Comparison of ENCODE assay signal across 24 mouse cellular contexts in the genomic region with DNA sequence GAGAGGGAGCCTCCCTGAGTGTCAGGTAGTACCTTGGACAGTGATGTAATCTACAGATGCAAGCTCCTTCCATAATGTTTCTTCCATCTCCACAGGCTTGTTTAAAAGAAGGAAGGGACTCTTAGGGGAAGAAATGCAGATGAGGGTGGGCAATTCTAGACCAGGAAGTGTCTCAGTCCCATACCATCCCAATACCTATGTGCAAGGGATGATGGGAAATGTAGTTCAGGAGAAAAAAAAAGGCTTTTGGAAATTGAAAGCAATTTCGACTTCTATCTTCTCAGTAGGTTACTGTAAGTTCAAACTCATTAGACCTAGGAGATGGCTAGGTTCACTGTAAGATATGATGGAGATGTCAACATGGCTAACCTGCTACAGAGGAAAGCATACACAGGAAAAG.
DNase-seq lines count a peak whose midpoint lies in the region; ATAC-seq and TF ChIP-seq lines count a peak whose summit lies in the region.
"Had no signal": no experiment of that assay in that cellular context is flagged by ENCODE, and none has a peak within 500 bp of the region (broad histone marks: within the 10 kb centered on the region; RNA-seq: fewer than 3 reads in every experiment).

No protein-coding gene starts in this region.

- no peak overlapping the region for H3K4me2 ChIP-seq in midbrain, embryonic 11.5 days
- no peak overlapping the region for H3K4me2 ChIP-seq in midbrain, embryonic 15.5 days
- H3K4me2 ChIP-seq in CH12.LX (ENCODE audit: insufficient read depth, low read depth, poor library complexity, severe bottlenecking) = no peak overlapping the region

- no peak overlapping the region for H3K9ac ChIP-seq in midbrain, embryonic 11.5 days (ENCODE audit: low read length)
- no peak overlapping the region for H3K9ac ChIP-seq in midbrain, embryonic 15.5 days
- no peak overlapping the region for H3K9ac ChIP-seq in CH12.LX (ENCODE audit: insufficient read depth, low read depth)
- H3K9ac ChIP-seq in ES-E14 (ENCODE audit: insufficient read depth, low read depth, low read length, poor library complexity, severe bottlenecking) = no peak overlapping the region
- H3K9ac ChIP-seq in MEL (ENCODE audit: control insufficient read depth, low read depth, low read length, poor library complexity, severe bottlenecking) = no peak overlapping the region

- no peak for TF ChIP-seq CTCF in CH12.LX (conservative IDR thresholded peaks at IDR 0.05 in 1 of 2, IDR thresholded peaks at IDR 0.05 in 1 of 2; ENCODE audit: low read depth in 2 of 2, low read length in 2 of 2)
- TF ChIP-seq CTCF in MEL (IDR thresholded peaks at IDR 0.05 in 2 of 3, conservative IDR thresholded peaks at IDR 0.05 in 1 of 3; ENCODE audit: control insufficient read depth in 1 of 3, insufficient read depth in 1 of 3, low read depth in 2 of 3, low read length in 3 of 3, poor library complexity in 1 of 3, severe bottlenecking in 1 of 3) = no peak

- no peak overlapping the region for H3K27ac ChIP-seq in midbrain, embryonic 11.5 days (ENCODE audit: low read depth, low read length)
- H3K27ac ChIP-seq in midbrain, embryonic 15.5 days = no peak overlapping the region
- H3K27ac ChIP-seq in CH12.LX (ENCODE audit: insufficient read depth, low read depth) (no peak overlapping the region), ES-E14 (ENCODE audit: insufficient read depth, low read depth, low read length, poor library complexity, severe bottlenecking) (no peak overlapping the region), MEL (ENCODE audit: control insufficient read depth, low read depth, low read length) (no peak overlapping the region)
- H3K27ac ChIP-seq in embryonic facial prominence, embryonic 10.5 days (replicated peaks) = no peak overlapping the region

- H3K4me1 ChIP-seq in midbrain, embryonic 11.5 days (ENCODE audit: control insufficient read depth, insufficient read depth, low read length) = peaks cover 12% of the 10 kb centered on the region
- peaks cover 8% of the 10 kb centered on the region for H3K4me1 ChIP-seq in midbrain, embryonic 15.5 days
- H3K4me1 ChIP-seq in CH12.LX (ENCODE audit: control insufficient read depth in 1 of 2, insufficient read depth in 2 of 2) = peaks cover 2 to 4% of the 10 kb centered on the region in 2 experiments; a peak in 1 of 4 replicates
- H3K4me1 ChIP-seq in ES-E14 (ENCODE audit: control insufficient read depth in 2 of 2, insufficient read depth in 2 of 2, low read length in 2 of 2, poor library complexity in 1 of 2) = 0 out of 4 replicates have a peak, but pooled peaks cover 0 to 2% of the 10 kb centered on the region in 2 experiments
- no peaks in the 10 kb centered on the region for H3K4me1 ChIP-seq in MEL (ENCODE audit: control insufficient read depth in 1 of 2, insufficient read depth in 2 of 2, low read length in 2 of 2)
- H3K4me1 ChIP-seq in embryonic facial prominence, embryonic 10.5 days = peaks cover 8% of the 10 kb centered on the region

- no peak for ATAC-seq in midbrain, embryonic 11.5 days (ENCODE audit: low FRiP score)
- ATAC-seq in midbrain, embryonic 15.5 days (replicated peaks) = no peak
- ATAC-seq: activated CD4-positive, CD25-positive, alpha-beta regulatory T cell, adult 4 months; CD4-positive, CD25-positive, alpha-beta regulatory T cell, adult 4 months; Patski had no signal

- TF ChIP-seq EP300 in CH12.LX (IDR thresholded peaks at IDR 0.05; ENCODE audit: low read length) (no peak), MEL (IDR thresholded peaks at IDR 0.05; ENCODE audit: low read depth in 1 of 2, low read length in 2 of 2) (no peak)

- TF ChIP-seq POLR2A in CH12.LX (IDR thresholded peaks at IDR 0.05; ENCODE audit: low read depth, low read length) (no peak), MEL (IDR thresholded peaks at IDR 0.05; ENCODE audit: control insufficient read depth in 1 of 2, insufficient read depth in 1 of 2, low read depth in 1 of 2, low read length in 2 of 2, poor library complexity in 1 of 2) (no peak)

- H3K4me3 ChIP-seq in midbrain, embryonic 11.5 days (ENCODE audit: low read depth, low read length) = no peak overlapping the region
- no peak overlapping the region for H3K4me3 ChIP-seq in midbrain, embryonic 15.5 days
- H3K4me3 ChIP-seq in CH12.LX (replicated peaks in 1 of 3; ENCODE audit: low read depth in 2 of 3, low read length in 2 of 3, poor library complexity in 1 of 3) = no peak overlapping the region
- H3K4me3 ChIP-seq in ES-E14 (ENCODE audit: insufficient read depth in 1 of 2, low read depth in 1 of 2, low read length in 2 of 2, poor library complexity in 1 of 2, severe bottlenecking in 1 of 2) = no peak overlapping the region
- no peak overlapping the region for H3K4me3 ChIP-seq in MEL (ENCODE audit: control insufficient read depth in 1 of 2, insufficient read depth in 1 of 2, low read depth in 2 of 2, low read length in 2 of 2)
- H3K4me3 ChIP-seq in embryonic facial prominence, embryonic 10.5 days = no peak overlapping the region

- H3K36me3 ChIP-seq in midbrain, embryonic 11.5 days (ENCODE audit: control insufficient read depth, insufficient read depth, low read length) = no peaks in the 10 kb centered on the region
- no peaks in the 10 kb centered on the region for H3K36me3 ChIP-seq in midbrain, embryonic 15.5 days (replicated peaks)
- no peaks in the 10 kb centered on the region for H3K36me3 ChIP-seq in CH12.LX (replicated peaks in 1 of 2; ENCODE audit: control insufficient read depth in 1 of 2, insufficient read depth in 1 of 2, low read length in 1 of 2)
- no peaks in the 10 kb centered on the region for H3K36me3 ChIP-seq in ES-E14 (ENCODE audit: control insufficient read depth, insufficient read depth, low read length, poor library complexity, severe bottlenecking)
- no peaks in the 10 kb centered on the region for H3K36me3 ChIP-seq in MEL (ENCODE audit: control insufficient read depth in 1 of 2, insufficient read depth in 2 of 2, low read length in 2 of 2)
- H3K36me3 ChIP-seq in embryonic facial prominence, embryonic 10.5 days (replicated peaks) = no peaks in the 10 kb centered on the region
- H3K36me3 ChIP-seq: G1E had no signal

- H3K79me2 ChIP-seq in CH12.LX (replicated peaks; ENCODE audit: control insufficient read depth, extremely low read depth, insufficient read depth, poor library complexity, severe bottlenecking) (no peaks in the 10 kb centered on the region), MEL (ENCODE audit: control insufficient read depth, insufficient read depth, low read length, poor library complexity) (no peaks in the 10 kb centered on the region)

- H3K27me3 ChIP-seq in midbrain, embryonic 11.5 days (ENCODE audit: control insufficient read depth, insufficient read depth, low read length) = no peaks in the 10 kb centered on the region; the same call in 1 of the 2 replicates
- H3K27me3 ChIP-seq in midbrain, embryonic 15.5 days (replicated peaks) = 0 out of 2 replicates have a peak, but pooled peaks cover 6% of the 10 kb centered on the region
- H3K27me3 ChIP-seq in CH12.LX (replicated peaks) = no peaks in the 10 kb centered on the region
- no peaks in the 10 kb centered on the region for H3K27me3 ChIP-seq in MEL (ENCODE audit: control insufficient read depth in 1 of 2, insufficient read depth in 2 of 2, low read length in 2 of 2)
- H3K27me3 ChIP-seq in embryonic facial prominence, embryonic 10.5 days (replicated peaks; ENCODE audit: low read depth, poor library complexity, severe bottlenecking) = no peaks in the 10 kb centered on the region; the same call in 1 of the 2 replicates
- H3K27me3 ChIP-seq: Patski had no signal

- intact Hi-C loops in left cerebral cortex, postnatal 14 days (cut with DNase I) = no loop called here

- in situ Hi-C loops in CH12.LX (cut with MboI; ENCODE audit: low pct_ligation_motif_present, low pct_unique_long_range_greater_than_20kb, low sequenced_read_pairs) (loop anchor here (25.0 kb wide), 2 partner anchors 684 to 884 kb away; partner anchors contain the start of gene Jarid2), ES-E14 (cut with MboI; ENCODE audit: low sequenced_read_pairs in 2 of 2, unreplicated experiment in 2 of 2) (loop anchor here (25.0 kb wide), 2 partner anchors 1109 to 1134 kb away; no protein-coding TSS in a partner anchor)

- dilution Hi-C loops in CH12.LX (cut with MboI; ENCODE audit: extremely low pct_ligation_motif_present, extremely low pct_unique_long_range_greater_than_20kb, low sequenced_read_pairs) = no loop called here

- 89% methylated on average over 1 of the region's 1 CpGs for WGBS in midbrain, embryonic 11.5 days
- 90% methylated on average over 1 of the region's 1 CpGs for WGBS in midbrain, embryonic 15.5 days
- 81% methylated on average over 1 of the region's 1 CpGs for WGBS in embryonic facial prominence, embryonic 10.5 days

- DNase-seq in midbrain, embryonic 11.5 days (ENCODE audit: low spot score, missing footprints) = peak; percentile 37
- DNase-seq in CH12.LX (ENCODE audit: extremely low read depth) (no peak), ES-E14 (ENCODE audit: low read depth, low spot score) (no peak), MEL (ENCODE audit: low read depth, low spot score) (no peak)
- DNase-seq in layer of hippocampus, adult 8-10 months (ENCODE audit: low spot score in 2 of 2) = no peak
- DNase-seq in left cerebral cortex, postnatal 14 days (ENCODE audit: low spot score in 2 of 2) = no peak
- DNase-seq in embryonic facial prominence, embryonic 10.5 days (ENCODE audit: low spot score) = no peak
- DNase-seq: adrenal gland, adult 2 months; adrenal gland, adult 8-10 months; adrenal gland, postnatal 10 days; adrenal gland, postnatal 14 days; adrenal gland, postnatal 25 days; adrenal gland, postnatal 36 days; B cell, adult 2 months; cerebellum, adult 11 months; cerebellum, adult 11-12 months; cerebellum, adult 18-20 months; cerebellum, adult 2 months; cerebellum, adult 8-10 months had no signal

- no peaks in the 10 kb centered on the region for H3K9me3 ChIP-seq in midbrain, embryonic 11.5 days (ENCODE audit: control insufficient read depth, low read length)
- H3K9me3 ChIP-seq in midbrain, embryonic 15.5 days = no peaks in the 10 kb centered on the region
- H3K9me3 ChIP-seq in CH12.LX (replicated peaks; ENCODE audit: low read length) (no peaks in the 10 kb centered on the region), ES-E14 (ENCODE audit: control insufficient read depth, insufficient read depth, low read depth, low read length) (no peaks in the 10 kb centered on the region), MEL (replicated peaks; ENCODE audit: insufficient read depth, low read length) (no peaks in the 10 kb centered on the region)
- no peaks in the 10 kb centered on the region for H3K9me3 ChIP-seq in embryonic facial prominence, embryonic 10.5 days
- H3K9me3 ChIP-seq: G1E had no signal

- TF ChIP-seq RAD21 in CH12.LX (IDR thresholded peaks at IDR 0.05; ENCODE audit: low read depth, low read length) (no peak), MEL (IDR thresholded peaks at IDR 0.05; ENCODE audit: low read depth, low read length) (no peak)

TF ChIP-seq in CH12.LX, 34 proteins besides CTCF, POLR2A, EP300 and RAD21 (continues in another document):
- TF ChIP-seq ELF1 (IDR thresholded peaks at IDR 0.05; ENCODE audit: low read depth, low read length) = peak; percentile 79

TF ChIP-seq in ES-E14, 5 proteins besides CTCF, POLR2A, EP300 and RAD21 (continues in another document):
- no peak for TF ChIP-seq ZNF384 (IDR thresholded peaks at IDR 0.05; ENCODE audit: low read depth, low read length)

TF ChIP-seq in MEL, 35 proteins besides CTCF, POLR2A, EP300 and RAD21 (continues in another document):
- TF ChIP-seq TCF12 (IDR thresholded peaks at IDR 0.05; ENCODE audit: low read depth, low read length) (no peak), RCOR1 (IDR thresholded peaks at IDR 0.05; ENCODE audit: low read depth, low read length) (no peak)
